Comparison of ENCODE assay signal across 20 mouse cellular contexts in the genomic region with DNA sequence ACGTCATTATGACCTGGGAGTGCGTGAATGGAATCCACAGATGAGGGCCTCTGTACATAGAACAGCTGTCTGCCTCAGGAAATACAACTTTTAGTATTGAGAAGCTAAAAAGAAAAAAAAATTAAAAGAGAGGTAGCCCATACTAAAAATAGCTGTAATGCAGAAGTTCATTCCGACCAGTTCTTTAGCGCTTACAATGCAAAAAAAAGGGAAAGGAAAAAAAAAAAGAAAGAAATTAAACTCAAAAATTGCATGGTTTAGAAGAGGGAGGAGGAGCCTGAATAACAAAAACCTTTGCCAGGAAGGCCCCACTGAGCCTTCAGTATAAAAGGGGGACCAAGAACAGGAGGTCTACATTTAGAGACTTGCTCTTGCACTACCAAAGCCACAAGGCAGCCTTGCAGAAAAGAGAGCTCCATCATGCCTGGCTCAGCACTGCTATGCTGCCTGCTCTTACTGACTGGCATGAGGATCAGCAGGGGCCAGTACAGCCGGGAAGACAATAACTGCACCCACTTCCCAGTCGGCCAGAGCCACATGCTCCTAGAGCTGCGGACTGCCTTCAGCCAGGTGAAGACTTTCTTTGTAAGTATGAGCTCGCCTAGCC. TPM values are rescaled to one million over a fixed set of nuclear protein-coding genes. Genes with fewer than 3 reads are reported as not detected.
"Had no signal": no experiment of that assay in that cellular context is flagged by ENCODE, and none has a peak within 500 bp of the region (broad histone marks: within the 10 kb centered on the region; RNA-seq: fewer than 3 reads in every experiment).

A gene (plus strand): TSS at position 354 of the 607 bp plus-strand sequence.

- H3K36me3 ChIP-seq: limb, embryonic 10.5 days; liver, embryonic 13.5 days; neural tube, embryonic 15.5 days had no signal

- H3K4me3 ChIP-seq: left cerebral cortex, adult 2 months; limb, embryonic 10.5 days; liver, embryonic 13.5 days; myocyte; neural tube, embryonic 15.5 days had no signal

- H3K27me3 ChIP-seq: neural tube, embryonic 15.5 days had no signal

- ATAC-seq: liver, postnatal 0 days; lung, postnatal 0 days had no signal

- H3K9me3 ChIP-seq: limb, embryonic 10.5 days; liver, embryonic 13.5 days; neural tube, embryonic 15.5 days had no signal

- DNase-seq: kidney, adult 11 months; kidney, postnatal 14 days; liver, embryonic 13.5 days; liver, postnatal 0 days; lung, postnatal 36 days; midbrain, embryonic 14.5 days; right cerebral cortex, adult 18-20 months; right cerebral cortex, postnatal 25 days; thymus, postnatal 14 days had no signal

- H3K4me1 ChIP-seq: neural tube, embryonic 15.5 days had no signal

RNA-seq across cellular contexts. Expression of the gene that starts here (rescaled TPM):
- total RNA-seq: layer of hippocampus, postnatal 25 days; left cerebral cortex, adult 2 months; left cerebral cortex, postnatal 14 days had no signal
- polyA plus RNA-seq: kidney, embryonic 14.5 days; limb, embryonic 10.5 days; liver, embryonic 13.5 days; lung, postnatal 0 days; midbrain, embryonic 14.5 days; myocyte; neural tube, embryonic 11.5 days; neural tube, embryonic 15.5 days; small intestine, adult 2 months; stomach, postnatal 0 days had no signal
